In the genomic region with DNA sequence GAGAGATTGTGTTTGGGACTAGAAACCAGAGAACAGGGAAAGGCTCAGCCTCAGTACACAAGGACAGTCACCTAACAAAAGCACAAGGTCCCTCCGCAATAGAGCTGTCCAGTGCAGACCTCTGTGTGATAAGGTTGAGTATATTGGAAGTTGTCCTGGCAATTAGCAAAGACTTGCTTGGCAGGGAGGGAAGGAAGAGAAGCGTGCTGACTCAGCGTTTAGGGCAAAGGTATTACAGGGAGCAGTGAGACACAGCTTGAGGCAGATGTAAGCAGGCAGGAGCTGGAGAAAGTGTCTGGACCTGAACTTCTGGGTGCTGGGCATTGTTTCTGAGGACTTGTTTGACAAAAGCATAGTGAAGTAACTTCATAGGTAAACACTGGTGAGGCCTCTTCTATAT, we compare ENCODE assay signal across 21 mouse cellular contexts. TPM values are rescaled to one million over a fixed set of nuclear protein-coding genes. Genes with fewer than 3 reads are reported as not detected.
"Had no signal": no experiment of that assay in that cellular context is flagged by ENCODE, and none has a peak within 500 bp of the region (broad histone marks: within the 10 kb centered on the region; RNA-seq: fewer than 3 reads in every experiment).

No protein-coding gene starts in this region.

- H3K9me3 ChIP-seq: kidney, embryonic 15.5 days; limb, embryonic 10.5 days; liver, embryonic 15.5 days; midbrain, embryonic 15.5 days; neural tube, embryonic 12.5 days; stomach, embryonic 15.5 days had no signal

- H3K27ac ChIP-seq: kidney, embryonic 15.5 days; left cerebral cortex, adult 2 months; limb, embryonic 10.5 days; liver, embryonic 15.5 days; midbrain, embryonic 15.5 days; neural tube, embryonic 12.5 days; stomach, embryonic 15.5 days had no signal

- H3K36me3 ChIP-seq: kidney, embryonic 15.5 days; limb, embryonic 10.5 days; liver, embryonic 15.5 days; midbrain, embryonic 15.5 days; neural tube, embryonic 12.5 days; stomach, embryonic 15.5 days had no signal

- H3K4me1 ChIP-seq: liver, embryonic 15.5 days; stomach, embryonic 15.5 days had no signal

- ATAC-seq: lung, postnatal 0 days; midbrain, embryonic 15.5 days had no signal

- DNase-seq: kidney, postnatal 14 days; lung, adult 2 months; lung, postnatal 36 days; right cerebral cortex, postnatal 14 days; thymus, postnatal 36 days had no signal

- H3K27me3 ChIP-seq: kidney, embryonic 15.5 days; liver, embryonic 15.5 days; midbrain, embryonic 15.5 days; neural tube, embryonic 12.5 days; stomach, embryonic 15.5 days had no signal

- H3K4me3 ChIP-seq: kidney, embryonic 15.5 days; left cerebral cortex, adult 2 months; limb, embryonic 10.5 days; liver, embryonic 15.5 days; midbrain, embryonic 15.5 days; neural tube, embryonic 12.5 days; stomach, embryonic 15.5 days had no signal

- H3K4me2 ChIP-seq: kidney, embryonic 15.5 days; liver, embryonic 11.5 days; liver, embryonic 15.5 days; midbrain, embryonic 15.5 days; neural tube, embryonic 12.5 days; stomach, embryonic 15.5 days had no signal

- H3K9ac ChIP-seq: kidney, embryonic 15.5 days; liver, embryonic 15.5 days; midbrain, embryonic 15.5 days; neural tube, embryonic 12.5 days; stomach, embryonic 15.5 days had no signal

RNA-seq across cellular contexts. Expression of a gene that starts 16.5 kb away (rescaled TPM):
- total RNA-seq: left cerebral cortex, adult 2 months; left cerebral cortex, postnatal 14 days; megakaryocyte progenitor cell, adult 5-6 weeks; monocyte, adult 5-6 weeks had no signal
- polyA plus RNA-seq: kidney, embryonic 15.5 days; limb, embryonic 10.5 days; liver, embryonic 11.5 days; lung, adult 2 months; lung, postnatal 0 days; neural tube, embryonic 12.5 days; spleen, adult 2 months had no signal

RNA-seq across cellular contexts. Expression of a gene that starts 25.6 kb away (rescaled TPM):
- total RNA-seq: layer of hippocampus, postnatal 25 days; left cerebral cortex, adult 2 months; left cerebral cortex, postnatal 14 days; megakaryocyte progenitor cell, adult 5-6 weeks; monocyte, adult 5-6 weeks had no signal
- polyA plus RNA-seq: kidney, embryonic 15.5 days; large intestine, adult 2 months; limb, embryonic 10.5 days; limb, embryonic 14.5 days; liver, embryonic 11.5 days; liver, embryonic 15.5 days; lung, adult 2 months; lung, postnatal 0 days; midbrain, embryonic 15.5 days; neural tube, embryonic 12.5 days; spleen, adult 2 months had no signal

RNA-seq across cellular contexts. Expression of a gene that starts 34.5 kb away (rescaled TPM):
- total RNA-seq: layer of hippocampus, postnatal 25 days; left cerebral cortex, adult 2 months; left cerebral cortex, postnatal 14 days; megakaryocyte progenitor cell, adult 5-6 weeks; monocyte, adult 5-6 weeks had no signal
- polyA plus RNA-seq: limb, embryonic 10.5 days; neural tube, embryonic 12.5 days had no signal
